Mouse (Mus musculus): ENCODE results near the gene Kcnk18. TPM values are rescaled to one million over a fixed set of nuclear protein-coding genes. Genes with fewer than 3 reads are reported as not detected.
A peak's percentile ranks its signal among the peaks of the same experiment; 100 is the strongest.

The Kcnk18 gene
- polyA plus RNA-seq, 1 experiment = not detected

DNA sequence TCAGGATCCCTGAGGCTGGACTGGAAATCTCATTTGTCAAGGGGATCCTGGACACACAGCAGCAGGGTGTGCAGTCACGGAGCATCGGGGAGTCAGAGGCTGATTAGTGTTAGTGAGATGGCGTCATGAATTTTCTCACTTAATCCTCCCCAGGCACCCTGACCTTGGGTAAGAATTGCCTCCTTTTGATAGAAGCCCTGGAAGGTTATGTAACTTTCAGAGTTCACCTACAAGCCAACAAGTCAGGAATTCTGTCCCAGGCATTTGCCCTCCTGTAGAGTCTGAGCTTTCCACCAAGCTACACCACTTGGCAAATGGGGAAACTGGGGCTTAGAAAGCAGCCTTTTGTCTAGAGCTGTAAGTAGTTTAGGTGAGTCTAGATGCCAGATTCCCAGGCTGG is 2.1 kb downstream of the Kcnk18 start:
- 62% methylated on average over 3 of the region's 3 CpGs for WGBS
- TF ChIP-seq CTCF (IDR thresholded peaks at IDR 0.05; ENCODE audit: extremely low read depth, insufficient read length, insufficient replicate concordance, low read depth, low read length) (no peak), POLR2A (IDR thresholded peaks at IDR 0.05; ENCODE audit: low read depth, low read length) (no peak)

GRCm38 (mm10) chr19:59228376-59228775 is 9.4 kb downstream of the Kcnk18 start:
- no peaks in the 10 kb centered on the region for H3K27me3 ChIP-seq (ENCODE audit: control insufficient read depth, insufficient read depth, low read length)
- WGBS = 56% methylated on average over 3 of the region's 3 CpGs
- no peaks in the 10 kb centered on the region for H3K36me3 ChIP-seq (ENCODE audit: control insufficient read depth, insufficient read depth, low read length)
- no peaks in the 10 kb centered on the region for H3K4me1 ChIP-seq (ENCODE audit: control insufficient read depth, insufficient read depth, insufficient read length, low read length)
- H3K27ac ChIP-seq (ENCODE audit: insufficient read depth, low read depth, low read length) = no peak overlapping the region
- H3K4me3 ChIP-seq (ENCODE audit: low read depth, low read length) = no peak overlapping the region
- TF ChIP-seq POLR2A (IDR thresholded peaks at IDR 0.05; ENCODE audit: low read depth, low read length) = no peak
- TF ChIP-seq CTCF (IDR thresholded peaks at IDR 0.05; ENCODE audit: extremely low read depth, insufficient read length, insufficient replicate concordance, low read depth, low read length) = no peak

More for the DNA sequence above, 2.1 kb downstream of the Kcnk18 start:
- Histone ChIP-seq H3K27me3 (ENCODE audit: control insufficient read depth, insufficient read depth, low read length) (no peaks in the 10 kb centered on the region), H3K4me3 (ENCODE audit: low read depth, low read length) (no peak overlapping the region), H3K36me3 (ENCODE audit: control insufficient read depth, insufficient read depth, low read length) (no peaks in the 10 kb centered on the region), H3K27ac (ENCODE audit: insufficient read depth, low read depth, low read length) (no peak overlapping the region), H3K4me1 (ENCODE audit: control insufficient read depth, insufficient read depth, insufficient read length, low read length) (no peaks in the 10 kb centered on the region)

DNA sequence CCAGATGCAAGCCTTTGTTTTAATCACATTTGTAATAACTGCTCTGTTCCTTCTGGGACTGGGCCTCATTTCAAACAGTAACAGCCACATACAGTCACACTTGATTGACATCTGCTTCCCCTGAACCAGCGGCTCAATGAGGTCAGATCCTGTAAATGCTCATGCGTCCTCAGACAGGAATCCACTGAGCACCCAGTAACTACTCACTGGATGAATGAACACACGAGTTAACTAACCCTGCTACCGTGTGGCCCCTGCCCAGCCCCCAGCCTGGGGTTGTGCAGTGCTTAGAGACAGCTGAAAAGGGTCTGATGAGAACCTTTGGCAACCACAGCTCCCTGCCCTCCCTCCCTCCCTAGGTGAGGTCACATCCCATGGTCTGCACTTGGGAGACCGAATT is 13.8 kb downstream of the Kcnk18 start:
- Histone ChIP-seq H3K4me1 (ENCODE audit: control insufficient read depth, insufficient read depth, insufficient read length, low read length) (no peaks in the 10 kb centered on the region), H3K27ac (ENCODE audit: insufficient read depth, low read depth, low read length) (no peak overlapping the region), H3K36me3 (ENCODE audit: control insufficient read depth, insufficient read depth, low read length) (no peaks in the 10 kb centered on the region), H3K4me3 (ENCODE audit: low read depth, low read length) (no peak overlapping the region), H3K27me3 (ENCODE audit: control insufficient read depth, insufficient read depth, low read length) (no peaks in the 10 kb centered on the region)
- 70% methylated on average over 5 of the region's 5 CpGs for WGBS
- TF ChIP-seq POLR2A (IDR thresholded peaks at IDR 0.05; ENCODE audit: low read depth, low read length) = no peak
- no peak for TF ChIP-seq CTCF (IDR thresholded peaks at IDR 0.05; ENCODE audit: extremely low read depth, insufficient read length, insufficient replicate concordance, low read depth, low read length)

DNA sequence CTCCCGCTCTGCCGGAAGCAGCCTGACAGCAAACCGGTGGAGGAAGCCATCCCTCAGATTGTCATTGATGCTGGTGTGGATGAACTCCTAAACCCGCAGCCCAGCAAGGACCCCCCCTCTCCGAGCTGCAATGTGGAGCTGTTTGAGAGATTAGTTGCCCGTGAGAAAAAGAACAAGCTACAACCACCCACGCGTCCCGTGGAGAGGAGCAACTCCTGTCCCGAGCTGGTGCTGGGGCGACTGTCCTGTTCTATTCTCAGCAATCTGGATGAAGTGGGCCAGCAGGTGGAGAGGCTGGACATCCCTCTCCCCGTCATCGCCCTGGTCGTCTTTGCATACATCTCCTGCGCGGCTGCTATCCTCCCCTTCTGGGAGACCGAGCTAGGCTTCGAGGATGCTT is 16.0 kb downstream of the Kcnk18 start:
- no peaks in the 10 kb centered on the region for H3K36me3 ChIP-seq (ENCODE audit: control insufficient read depth, insufficient read depth, low read length)
- TF ChIP-seq POLR2A (IDR thresholded peaks at IDR 0.05; ENCODE audit: low read depth, low read length) (no peak), CTCF (IDR thresholded peaks at IDR 0.05; ENCODE audit: extremely low read depth, insufficient read length, insufficient replicate concordance, low read depth, low read length) (no peak)
- no peaks in the 10 kb centered on the region for H3K27me3 ChIP-seq (ENCODE audit: control insufficient read depth, insufficient read depth, low read length)
- no peak overlapping the region for H3K27ac ChIP-seq (ENCODE audit: insufficient read depth, low read depth, low read length)
- no peak overlapping the region for H3K4me3 ChIP-seq (ENCODE audit: low read depth, low read length)
- H3K4me1 ChIP-seq (ENCODE audit: control insufficient read depth, insufficient read depth, insufficient read length, low read length) = no peaks in the 10 kb centered on the region
- 83% methylated on average over 18 of the region's 18 CpGs for WGBS

DNA sequence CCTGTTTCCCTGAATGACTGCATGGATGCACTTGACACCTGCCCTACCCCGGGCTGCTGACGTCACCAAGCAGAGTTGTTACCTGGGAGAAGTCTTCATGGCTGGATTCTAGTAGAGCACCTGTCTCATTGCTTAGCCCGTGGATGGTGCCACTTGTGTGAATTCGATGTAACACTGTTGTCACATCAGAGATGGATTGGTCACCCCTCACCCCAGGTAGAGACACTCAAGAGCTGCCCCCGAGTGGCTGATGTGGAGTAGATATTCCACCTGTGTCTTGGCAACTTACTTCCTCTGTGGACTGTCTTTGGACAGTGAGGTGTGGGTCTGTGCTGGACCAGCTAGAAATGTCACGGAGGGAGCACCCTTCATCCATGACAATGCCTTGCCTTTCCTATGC is 17.0 kb downstream of the Kcnk18 start:
- no peak for TF ChIP-seq POLR2A (IDR thresholded peaks at IDR 0.05; ENCODE audit: low read depth, low read length)
- TF ChIP-seq CTCF (IDR thresholded peaks at IDR 0.05; ENCODE audit: extremely low read depth, insufficient read length, insufficient replicate concordance, low read depth, low read length) = no peak
- 68% methylated on average over 6 of the region's 6 CpGs for WGBS
- no peaks in the 10 kb centered on the region for H3K4me1 ChIP-seq (ENCODE audit: control insufficient read depth, insufficient read depth, insufficient read length, low read length)
- no peaks in the 10 kb centered on the region for H3K36me3 ChIP-seq (ENCODE audit: control insufficient read depth, insufficient read depth, low read length)
- no peak overlapping the region for H3K27ac ChIP-seq (ENCODE audit: insufficient read depth, low read depth, low read length)
- no peaks in the 10 kb centered on the region for H3K27me3 ChIP-seq (ENCODE audit: control insufficient read depth, insufficient read depth, low read length)
- no peak overlapping the region for H3K4me3 ChIP-seq (ENCODE audit: low read depth, low read length)

- TF ChIP-seq POLR2A (IDR thresholded peaks at IDR 0.05; ENCODE audit: low read depth, low read length) (no peak), CTCF (IDR thresholded peaks at IDR 0.05; ENCODE audit: extremely low read depth, insufficient read length, insufficient replicate concordance, low read depth, low read length) (no peak)
- no peaks in the 10 kb centered on the region for H3K27me3 ChIP-seq (ENCODE audit: control insufficient read depth, insufficient read depth, low read length)
- WGBS = 56% methylated on average over 3 of the region's 3 CpGs
Observed at GRCm38 (mm10) chr19:59238630-59239029, 19.6 kb downstream of the Kcnk18 start.

DNA sequence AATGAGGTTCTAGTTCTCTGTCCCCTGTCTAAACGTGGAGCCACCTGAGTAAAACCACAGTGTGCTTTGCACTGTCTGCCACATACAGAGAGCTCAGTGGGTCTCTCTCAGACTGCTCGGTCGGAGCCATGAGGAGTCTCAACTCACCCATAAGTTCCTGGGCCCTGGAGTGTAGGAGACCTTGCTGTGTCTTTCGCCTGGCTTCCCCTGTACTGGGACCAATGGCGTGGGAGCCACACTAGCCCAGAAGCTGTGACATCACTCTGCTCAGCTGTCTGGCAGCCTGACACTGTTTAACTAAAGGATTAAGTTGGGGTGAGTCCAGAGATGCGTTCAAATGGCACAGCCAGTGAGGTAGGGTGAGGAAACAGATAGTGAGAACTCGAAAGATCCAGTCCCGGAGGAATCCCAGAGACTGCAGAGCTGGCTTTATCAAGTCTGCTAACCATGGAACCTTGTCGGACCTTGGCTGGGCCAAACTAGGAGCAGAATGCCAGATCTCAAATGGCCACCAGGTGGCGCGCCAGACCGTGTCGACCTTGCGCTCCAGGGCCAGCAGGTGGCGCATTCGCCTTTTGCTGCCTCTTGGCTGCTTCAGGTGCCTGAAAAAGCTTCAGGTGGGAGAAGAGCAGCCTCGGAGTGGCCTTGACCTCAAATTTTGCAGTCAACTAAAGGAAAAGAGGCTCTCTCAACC is 20.3 kb downstream of the Kcnk18 start:
- no peaks in the 10 kb centered on the region for H3K36me3 ChIP-seq (ENCODE audit: control insufficient read depth, insufficient read depth, low read length)
- WGBS = 16% methylated on average over 17 of the region's 17 CpGs
- no peaks in the 10 kb centered on the region for H3K27me3 ChIP-seq (ENCODE audit: control insufficient read depth, insufficient read depth, low read length)
- no peak overlapping the region for H3K4me3 ChIP-seq (ENCODE audit: low read depth, low read length)
- no peak overlapping the region for H3K27ac ChIP-seq (ENCODE audit: insufficient read depth, low read depth, low read length)
- no peak for TF ChIP-seq POLR2A (IDR thresholded peaks at IDR 0.05; ENCODE audit: low read depth, low read length)
- TF ChIP-seq CTCF (IDR thresholded peaks at IDR 0.05; ENCODE audit: extremely low read depth, insufficient read length, insufficient replicate concordance, low read depth, low read length) = peak; percentile 100
- H3K4me1 ChIP-seq (ENCODE audit: control insufficient read depth, insufficient read depth, insufficient read length, low read length) = no peaks in the 10 kb centered on the region

More at GRCm38 (mm10) chr19:59238630-59239029, 19.6 kb downstream of the Kcnk18 start:
- Histone ChIP-seq H3K27ac (ENCODE audit: insufficient read depth, low read depth, low read length) (no peak overlapping the region), H3K36me3 (ENCODE audit: control insufficient read depth, insufficient read depth, low read length) (no peaks in the 10 kb centered on the region), H3K4me1 (ENCODE audit: control insufficient read depth, insufficient read depth, insufficient read length, low read length) (no peaks in the 10 kb centered on the region), H3K4me3 (ENCODE audit: low read depth, low read length) (no peak overlapping the region)

All from small intestine, adult 2 months (tissue).